Mouse (Mus musculus) gastrocnemius, postnatal 14 days (tissue): ENCODE measurements at regions not wholly inside any gene's neighbourhood (a gene's known extent, or its start where the extent isn't known, plus 50 kb on each side); places are given as distances from the start of the nearest gene placed in this dataset.
A peak's percentile ranks its signal among the peaks of the same experiment; 100 is the strongest.

Source experiments
- DNase-seq: peaks from one replicate; pipeline ENCODE4 v3.0.0; 2021; ENCODE audit warnings: mixed read lengths
- intact Hi-C: fragments of 180-260 bp; cut with DNase I; formaldehyde crosslinking; loops from one replicate; pipeline ENCODE4 v1.15.1; 2025; ENCODE audit warnings: low total_unique reads

- intact Hi-C loops: no loop called here
- DNase-seq: no peak
Measured at GRCm38 (mm10) chr1:60636802-60637452, 70.0 kb upstream of the Raph1 start.

- intact Hi-C loops: no loop called here
- DNase-seq: peak; percentile 13
Measured at GRCm38 (mm10) chr1:60627786-60628453, 61.0 kb upstream of the Raph1 start.

DNA sequence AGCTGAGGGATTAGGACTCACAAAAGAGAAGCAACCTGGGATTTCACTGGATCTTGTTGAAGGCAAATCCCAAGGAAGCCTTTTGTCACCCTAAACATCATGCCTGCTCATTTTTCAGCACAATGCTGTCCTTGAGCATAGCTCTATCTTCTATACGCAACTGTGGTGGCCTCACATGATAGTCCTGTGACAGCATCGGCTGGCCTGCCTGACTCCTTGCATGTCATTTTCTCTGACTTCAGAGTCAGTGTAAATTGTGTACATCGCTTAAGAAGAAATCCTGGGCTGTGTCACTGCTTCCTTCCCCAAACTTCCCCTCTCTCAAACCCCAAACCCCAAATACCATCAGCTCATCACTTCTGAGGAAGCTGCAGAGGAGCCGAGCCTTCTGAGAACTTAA lies 60.5 kb upstream of the Raph1 start:
- DNase-seq: no peak
- intact Hi-C loops: no loop called here

DNA sequence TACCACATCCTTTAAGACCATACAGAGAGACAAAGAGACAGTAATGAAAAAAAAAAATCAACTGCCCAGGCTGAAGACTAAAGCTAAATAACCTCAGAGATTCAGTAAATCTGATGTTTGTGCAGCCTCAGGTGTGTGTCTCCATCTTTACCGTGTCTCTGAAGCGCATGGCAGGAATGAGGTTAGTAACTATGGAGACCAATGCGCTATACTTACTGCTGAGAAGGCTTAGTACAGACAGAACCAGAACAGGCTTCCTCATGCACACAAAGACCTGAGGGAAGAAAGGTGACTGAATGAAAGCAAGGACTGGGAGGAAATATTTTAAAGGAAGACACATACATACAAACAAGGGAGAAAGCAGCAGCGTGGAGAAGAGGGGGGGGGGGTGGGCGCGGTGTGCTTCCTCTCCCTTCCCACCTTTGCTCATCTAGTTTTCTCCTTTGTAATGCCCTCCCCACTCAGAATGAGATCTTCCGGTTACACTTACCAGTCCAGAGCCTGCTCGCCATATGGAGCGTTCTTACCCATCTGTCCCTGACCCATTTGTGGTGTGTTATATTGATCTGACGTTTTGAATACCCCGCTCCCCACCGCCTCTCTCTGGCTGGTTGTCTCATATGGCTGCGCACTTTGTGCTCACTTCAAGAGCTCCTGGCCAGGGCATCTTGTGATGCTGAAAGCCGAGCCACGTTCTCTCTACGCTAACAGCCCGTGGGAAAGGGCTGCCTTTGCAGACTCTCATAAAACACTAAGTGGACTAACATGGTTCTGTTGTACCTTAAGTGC lies 59.0 kb upstream of the Raph1 start:
- no peak for DNase-seq
- intact Hi-C loops: no loop called here

- no peak for DNase-seq
- intact Hi-C loops: no loop called here
Measured at GRCm38 (mm10) chr1:60624231-60624630, 57.3 kb upstream of the Raph1 start.

GRCm38 (mm10) chr1:60623440-60624016 lies 56.6 kb upstream of the Raph1 start:
- DNase-seq: no peak
- intact Hi-C loops: no loop called here

DNA sequence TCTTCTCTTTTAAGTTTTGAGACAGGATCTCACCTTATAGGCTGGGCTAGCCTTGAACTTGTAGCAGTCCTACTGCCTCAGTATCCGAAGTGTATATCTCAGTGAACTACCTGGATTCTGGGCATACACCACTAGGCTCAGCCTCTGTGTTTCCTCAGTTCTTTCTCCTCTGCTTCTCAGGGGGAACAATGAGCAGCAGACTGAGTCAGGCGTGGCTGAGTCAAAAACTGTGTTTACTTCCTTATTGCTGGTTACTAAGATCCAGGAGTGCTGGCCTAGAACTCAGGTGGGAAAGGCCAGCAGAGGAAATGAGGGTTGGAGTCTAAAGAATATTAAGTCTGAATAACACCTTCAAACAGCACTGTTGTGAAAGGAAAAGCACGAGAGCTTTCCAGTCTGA lies 54.9 kb upstream of the Raph1 start:
- intact Hi-C loops: no loop called here
- no peak for DNase-seq

DNA sequence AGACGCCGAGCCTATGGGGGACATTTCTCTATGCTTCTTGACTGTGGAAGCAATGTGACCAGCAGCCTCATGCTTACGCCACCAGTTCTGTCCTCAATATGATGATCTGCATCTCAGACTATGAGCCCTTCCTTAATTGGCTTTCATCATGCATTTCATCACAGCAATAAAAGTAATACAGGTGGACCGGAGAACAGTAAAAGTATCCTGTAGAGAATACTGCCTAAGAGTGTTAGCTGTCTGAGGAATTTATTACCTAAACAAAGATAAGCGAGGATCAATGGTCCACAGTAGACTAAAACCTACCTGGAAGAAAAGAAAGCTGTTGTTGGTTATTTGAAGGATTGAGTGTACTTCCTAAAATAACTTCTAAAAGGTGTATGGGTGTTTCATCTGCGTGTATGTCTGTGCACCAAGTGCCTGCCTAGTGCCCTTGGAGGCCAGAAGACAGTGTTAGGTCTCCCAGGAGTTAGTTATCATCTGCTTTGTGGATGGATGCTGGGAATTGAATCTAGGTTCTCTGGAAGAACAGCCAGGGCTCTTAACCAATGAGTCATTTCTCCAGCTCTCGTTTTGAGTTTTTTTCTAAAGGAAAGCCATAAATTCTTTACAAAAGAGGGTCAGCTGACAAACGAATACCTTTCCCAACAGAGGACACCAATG lies 54.3 kb upstream of the Raph1 start:
- no peak for DNase-seq
- intact Hi-C loops: no loop called here

- intact Hi-C loops: no loop called here
- no peak for DNase-seq
Measured at GRCm38 (mm10) chr1:60618389-60618788, 51.5 kb upstream of the Raph1 start.

- no peak for DNase-seq
- intact Hi-C loops: no loop called here
Measured at GRCm38 (mm10) chr1:60616916-60617315, 50.0 kb upstream of the Raph1 start.
